Mouse (Mus musculus) MEL (cell line): Measurements from ENCODE around the gene Tmem214. TPM values are rescaled to one million over a fixed set of nuclear protein-coding genes. Genes with fewer than 3 reads are reported as not detected.

ENCODE experiments used
- DNase-seq: peaks from one replicate; pipeline ENCODE4 v3.0.0; 2011; ENCODE audit warnings: low read depth, low spot score
- H3K27ac ChIP-seq: 2 replicates; pipeline ENCODE4 v1.5.1; 2012; ENCODE audit warnings: low read depth, mild to moderate bottlenecking, control low read depth, low read length, moderate library complexity; ENCODE audit not compliant: control insufficient read depth
- H3K27me3 ChIP-seq, 2 experiments: fragments of 150-350 bp in 1 of 2; sonication (generic) in 1 of 2; 2 replicates each; pipeline ENCODE4 v1.6.1; 2012; ENCODE audit warnings: low read length in 2 of 2, mild to moderate bottlenecking in 2 of 2, improper control_type of control experiment in 1 of 2, moderate library complexity in 1 of 2; ENCODE audit not compliant: insufficient read depth in 2 of 2, control insufficient read depth in 1 of 2
- H3K36me3 ChIP-seq, 2 experiments: 2 replicates each; pipeline ENCODE4 v1.6.1; 2012 to 2014; ENCODE audit warnings: low read length in 2 of 2, improper control_type of control experiment in 1 of 2, inconsistent platforms in 1 of 2, mild to moderate bottlenecking in 1 of 2; ENCODE audit not compliant: insufficient read depth in 2 of 2, control insufficient read depth in 1 of 2
- H3K4me1 ChIP-seq, 2 experiments: fragments of 150-350 bp in 1 of 2; sonication (generic) in 1 of 2; 2 replicates each; pipeline ENCODE4 v1.6.1; 2012; ENCODE audit warnings: low read length in 2 of 2, improper control_type of control experiment in 1 of 2, mild to moderate bottlenecking in 1 of 2; ENCODE audit not compliant: insufficient read depth in 2 of 2, control insufficient read depth in 1 of 2
- H3K4me3 ChIP-seq, 2 experiments: fragments of 150-350 bp in 1 of 2; sonication (generic) in 1 of 2; 2 replicates each; pipeline ENCODE4 v1.5.1; 2012; ENCODE audit warnings: low read depth in 2 of 2, low read length in 2 of 2, mild to moderate bottlenecking in 2 of 2, moderate library complexity in 2 of 2, control low read depth in 1 of 2, improper control_type of control experiment in 1 of 2; ENCODE audit not compliant: control insufficient read depth in 1 of 2, insufficient read depth in 1 of 2
- H3K79me2 ChIP-seq: 2 replicates; pipeline ENCODE4 v1.6.1; 2012; ENCODE audit warnings: mild to moderate bottlenecking, low read length, moderate library complexity; ENCODE audit not compliant: control insufficient read depth, poor library complexity, insufficient read depth
- H3K9ac ChIP-seq: 2 replicates; pipeline ENCODE4 v1.6.1; 2012; ENCODE audit warnings: low read depth, mild to moderate bottlenecking, control low read depth, low read length, moderate library complexity; ENCODE audit not compliant: control insufficient read depth, poor library complexity, severe bottlenecking
- H3K9me3 ChIP-seq: fragments of 150-350 bp; sonication (generic); replicated peaks from 2 replicates; pipeline ENCODE4 v1.6.1; 2012; ENCODE audit warnings: mild to moderate bottlenecking, low read length, improper control_type of control experiment, moderate library complexity; ENCODE audit not compliant: insufficient read depth
- CHD1 ChIP-seq: IDR thresholded peaks from 2 replicates; pipeline ENCODE4 v1.6.1; 2012; ENCODE audit warnings: low read depth, mild to moderate bottlenecking, inconsistent platforms, low read length, improper control_type of control experiment
- CHD2 ChIP-seq: IDR thresholded peaks from 2 replicates; pipeline ENCODE4 v1.6.1; 2011; ENCODE audit warnings: low read length, improper control_type of control experiment
- ELF1 ChIP-seq: IDR thresholded peaks from 2 replicates; pipeline ENCODE4 v1.6.1; 2014; ENCODE audit warnings: low read depth, mild to moderate bottlenecking, inconsistent platforms, low read length, improper control_type of control experiment, moderate library complexity
- EP300 ChIP-seq, 2 experiments: IDR thresholded peaks; 2 replicates each; pipeline ENCODE4 v1.6.1; 2011; ENCODE audit warnings: improper control_type of control experiment in 2 of 2, low read length in 2 of 2, low read depth in 1 of 2, mild to moderate bottlenecking in 1 of 2
- ETS1 ChIP-seq: IDR thresholded peaks from 2 replicates; pipeline ENCODE4 v1.6.1; 2012; ENCODE audit warnings: low read depth, mild to moderate bottlenecking, inconsistent platforms, low read length, improper control_type of control experiment, moderate library complexity
- GABPA ChIP-seq: IDR thresholded peaks from 2 replicates; pipeline ENCODE4 v1.6.1; 2012; ENCODE audit warnings: low read depth, mild to moderate bottlenecking, inconsistent platforms, low read length, improper control_type of control experiment, moderate library complexity
- HCFC1 ChIP-seq: IDR thresholded peaks from 2 replicates; pipeline ENCODE4 v1.6.1; 2012; ENCODE audit warnings: low read depth, mild to moderate bottlenecking, inconsistent platforms, low read length, improper control_type of control experiment, moderate library complexity
- JUND ChIP-seq: IDR thresholded peaks from 2 replicates; pipeline ENCODE4 v1.6.1; 2011; ENCODE audit warnings: low read depth, mild to moderate bottlenecking, improper control_type of control experiment, low read length
- MAFK ChIP-seq: IDR thresholded peaks from 2 replicates; pipeline ENCODE4 v1.6.1; 2011; ENCODE audit warnings: low read depth, mild to moderate bottlenecking, low read length, improper control_type of control experiment, borderline replicate concordance
- MAX ChIP-seq: IDR thresholded peaks from 2 replicates; pipeline ENCODE4 v1.6.1; 2011; ENCODE audit warnings: low read length, improper control_type of control experiment
- MAZ ChIP-seq: IDR thresholded peaks from 2 replicates; pipeline ENCODE4 v1.6.1; 2012; ENCODE audit warnings: low read depth, mild to moderate bottlenecking, inconsistent platforms, low read length, improper control_type of control experiment
- MEF2A ChIP-seq: IDR thresholded peaks from 2 replicates; pipeline ENCODE4 v1.6.1; 2014; ENCODE audit warnings: low read depth, mild to moderate bottlenecking, inconsistent platforms, low read length, improper control_type of control experiment; ENCODE audit not compliant: poor library complexity, insufficient replicate concordance, severe bottlenecking; ENCODE audit errors: extremely low read depth
- MXI1 ChIP-seq: IDR thresholded peaks from 2 replicates; pipeline ENCODE4 v1.6.1; 2011; ENCODE audit warnings: mild to moderate bottlenecking, low read depth, low read length, improper control_type of control experiment
- MYB ChIP-seq: IDR thresholded peaks from 2 replicates; pipeline ENCODE4 v1.6.1; 2011; ENCODE audit warnings: mild to moderate bottlenecking, low read depth, low read length, improper control_type of control experiment
- MYC ChIP-seq: IDR thresholded peaks from 2 replicates; pipeline ENCODE4 v1.6.1; 2011; ENCODE audit warnings: low read depth, mild to moderate bottlenecking, low read length, improper control_type of control experiment, moderate library complexity
- NELFE ChIP-seq: IDR thresholded peaks from 2 replicates; pipeline ENCODE4 v1.6.1; 2011; ENCODE audit warnings: low read depth, low read length, improper control_type of control experiment
- NRF1 ChIP-seq: IDR thresholded peaks from 2 replicates; pipeline ENCODE4 v1.6.1; 2014; ENCODE audit warnings: low read depth, mild to moderate bottlenecking, inconsistent platforms, low read length, improper control_type of control experiment, moderate library complexity; ENCODE audit not compliant: poor library complexity, insufficient read depth, severe bottlenecking
- POLR2A ChIP-seq, 2 experiments: IDR thresholded peaks; 2 replicates each; pipeline ENCODE4 v1.6.1; 2011 to 2012; ENCODE audit warnings: low read length in 2 of 2, mild to moderate bottlenecking in 2 of 2, control low read depth in 1 of 2, improper control_type of control experiment in 1 of 2, low read depth in 1 of 2, moderate library complexity in 1 of 2; ENCODE audit not compliant: control insufficient read depth in 1 of 2, insufficient read depth in 1 of 2, poor library complexity in 1 of 2
- POLR2AphosphoS5 ChIP-seq: IDR thresholded peaks from 2 replicates; pipeline ENCODE4 v1.6.1; 2012; ENCODE audit warnings: low read depth, borderline replicate concordance, mild to moderate bottlenecking, inconsistent platforms, low read length, moderate library complexity, mixed read lengths
- RAD21 ChIP-seq: IDR thresholded peaks from 2 replicates; pipeline ENCODE4 v1.6.1; 2011; ENCODE audit warnings: mild to moderate bottlenecking, low read depth, low read length, improper control_type of control experiment
- RCOR1 ChIP-seq: IDR thresholded peaks from 2 replicates; pipeline ENCODE4 v1.6.1; 2012; ENCODE audit warnings: low read depth, mild to moderate bottlenecking, inconsistent platforms, low read length, improper control_type of control experiment
- SMC3 ChIP-seq: IDR thresholded peaks from 2 replicates; pipeline ENCODE4 v1.6.1; 2011; ENCODE audit warnings: low read depth, low read length, improper control_type of control experiment
- TAL1 ChIP-seq: IDR thresholded peaks from 2 replicates; pipeline ENCODE4 v1.6.1; 2012; ENCODE audit warnings: mild to moderate bottlenecking, inconsistent platforms, low read length, moderate library complexity, mixed read lengths
- TBP ChIP-seq: IDR thresholded peaks from 2 replicates; pipeline ENCODE4 v1.8.0; 2011; ENCODE audit warnings: low read depth, low read length, improper control_type of control experiment
- TCF12 ChIP-seq: IDR thresholded peaks from 2 replicates; pipeline ENCODE4 v1.6.1; 2014; ENCODE audit warnings: low read depth, mild to moderate bottlenecking, inconsistent platforms, low read length, improper control_type of control experiment, moderate library complexity
- UBTF ChIP-seq: IDR thresholded peaks from 2 replicates; pipeline ENCODE4 v1.6.1; 2012; ENCODE audit warnings: low read depth, mild to moderate bottlenecking, inconsistent platforms, low read length, improper control_type of control experiment, moderate library complexity, borderline replicate concordance; ENCODE audit not compliant: insufficient read depth
- ZC3H11A ChIP-seq: IDR thresholded peaks from 2 replicates; pipeline ENCODE4 v1.6.1; 2012; ENCODE audit warnings: low read depth, mild to moderate bottlenecking, inconsistent platforms, low read length, improper control_type of control experiment
- ZKSCAN1 ChIP-seq: IDR thresholded peaks from 2 replicates; pipeline ENCODE4 v1.6.1; 2012; ENCODE audit warnings: low read depth, mild to moderate bottlenecking, inconsistent platforms, low read length, improper control_type of control experiment, moderate library complexity
- ZMIZ1 ChIP-seq: IDR thresholded peaks from 2 replicates; pipeline ENCODE4 v1.6.1; 2012; ENCODE audit warnings: low read depth, mild to moderate bottlenecking, inconsistent platforms, low read length, improper control_type of control experiment, moderate library complexity
- ZNF384 ChIP-seq: IDR thresholded peaks from 2 replicates; pipeline ENCODE4 v1.6.1; 2012; ENCODE audit warnings: low read depth, mild to moderate bottlenecking, inconsistent platforms, low read length, improper control_type of control experiment
- polyA plus RNA-seq, 2 experiments: library from polyadenylated mRNA; stranded (reverse) in 1 of 2; unstranded in 1 of 2; fragments of >175 nt in 1 of 2; fragments of >200 nt in 1 of 2; gene quantifications; 2 replicates each; pipeline versions ENCODE4 v1.2.1 to v1.2.4; 2012; ENCODE audit warnings: low replicate concordance in 2 of 2, low read depth in 1 of 2; ENCODE audit not compliant: insufficient read length in 2 of 2, insufficient read depth in 1 of 2, missing spikeins in 1 of 2
- total RNA-seq: library from RNA; depleted of rRNA; stranded (reverse); fragments of 300-350 nt; gene quantifications from 2 replicates; pipeline ENCODE4 v1.2.3, GENCODE M21; 2012

Tmem214 gene
- total and polyA plus RNA-seq, 3 experiments, result 50.5 to 170 (median 101) TPM

- TF ChIP-seq POLR2AphosphoS5, result 0 out of 2 replicates have a peak, but pooled peaks have one; percentile 33
- no peak for TF ChIP-seq JUND
- peak; percentile 66; the same call in 1 of the 2 replicates for TF ChIP-seq ZMIZ1
- peak; percentile 89 for TF ChIP-seq ELF1
- peak; percentile 75 for TF ChIP-seq MYB
- TF ChIP-seq MXI1, result peak; percentile 97
- TF ChIP-seq CHD2, result peak; percentile 37
- TF ChIP-seq TAL1, result peak; percentile 29; the same call in 1 of the 2 replicates
- TF ChIP-seq MYC, result peak; percentile 98
- TF ChIP-seq POLR2A (IDR thresholded peaks at IDR 0.05; ENCODE audit: control insufficient read depth in 1 of 2, insufficient read depth in 1 of 2, low read depth in 1 of 2, low read length in 2 of 2, poor library complexity in 1 of 2), result peak; percentile 66 to 90
- TF ChIP-seq, all 39 proteins: peak for 22
Measured at GRCm38 (mm10) chr5:30888337-30889087, 20.7 kb downstream of the Tmem214 start, which contains the start of gene Agbl5 (continued).

- no peak for DNase-seq
- Histone ChIP-seq H3K79me2 (peaks cover 5% of the 10 kb centered on the region; the same call in 1 of the 2 replicates), H3K4me1 (peaks cover 0 to 10% of the 10 kb centered on the region in 2 experiments; a peak in 2 of 4 replicates), H3K4me3 (peak overlapping the region; percentile 31 to 72), H3K27me3 (no peaks in the 10 kb centered on the region), H3K9ac (peak overlapping the region; percentile 67), H3K27ac (peak overlapping the region; percentile 88), H3K36me3 (peaks cover 0 to 12% of the 10 kb centered on the region in 2 experiments; a peak in 2 of 4 replicates), H3K9me3 (no peaks in the 10 kb centered on the region)
- no peak for TF ChIP-seq MYB
- no peak for TF ChIP-seq CHD1
- TF ChIP-seq ZKSCAN1, result no peak
- TF ChIP-seq TAL1, result no peak
- TF ChIP-seq RAD21, result no peak
- TF ChIP-seq UBTF, result 0 out of 2 replicates have a peak, but pooled peaks have one; percentile 23
- TF ChIP-seq RCOR1, result peak; percentile 5; the same call in 1 of the 2 replicates
- TF ChIP-seq HCFC1, result no peak
- no peak for TF ChIP-seq POLR2AphosphoS5
- peak; percentile 10; the same call in 1 of the 2 replicates for TF ChIP-seq TCF12
- no peak for TF ChIP-seq TBP
- TF ChIP-seq ZC3H11A, result no peak
- no peak for TF ChIP-seq NRF1
- no peak for TF ChIP-seq MEF2A
- TF ChIP-seq ETS1, result no peak
- no peak for TF ChIP-seq EP300 (IDR thresholded peaks at IDR 0.05; ENCODE audit: low read depth in 1 of 2, low read length in 2 of 2)
- TF ChIP-seq ZNF384, result no peak
- peak; percentile 40; the same call in 1 of the 2 replicates for TF ChIP-seq MAX
- TF ChIP-seq CHD2, result no peak
- no peak for TF ChIP-seq NELFE
- 0 out of 2 replicates have a peak, but pooled peaks have one; percentile 12 for TF ChIP-seq ZMIZ1
- TF ChIP-seq JUND, result no peak
- TF ChIP-seq SMC3, result no peak
- peak; percentile 72 for TF ChIP-seq MAZ
- no peak for TF ChIP-seq GABPA
- no peak for TF ChIP-seq MAFK
Measured at GRCm38 (mm10) chr5:30889088-30889754, 21.4 kb downstream of the Tmem214 start.
